Mouse (Mus musculus) erythroblast, embryonic 14.5 days (primary cell): ENCODE data around the gene Ddo.

ENCODE experiments used
- GATA1 ChIP-seq: IDR thresholded peaks from 2 replicates; pipeline ENCODE4 v1.6.1; 2012; ENCODE audit warnings: low read length, inconsistent platforms, mixed read lengths
- TAL1 ChIP-seq: IDR thresholded peaks from 3 replicates; pipeline ENCODE4 v1.6.1; 2012; ENCODE audit warnings: low read length, inconsistent platforms, mixed read lengths

DNA sequence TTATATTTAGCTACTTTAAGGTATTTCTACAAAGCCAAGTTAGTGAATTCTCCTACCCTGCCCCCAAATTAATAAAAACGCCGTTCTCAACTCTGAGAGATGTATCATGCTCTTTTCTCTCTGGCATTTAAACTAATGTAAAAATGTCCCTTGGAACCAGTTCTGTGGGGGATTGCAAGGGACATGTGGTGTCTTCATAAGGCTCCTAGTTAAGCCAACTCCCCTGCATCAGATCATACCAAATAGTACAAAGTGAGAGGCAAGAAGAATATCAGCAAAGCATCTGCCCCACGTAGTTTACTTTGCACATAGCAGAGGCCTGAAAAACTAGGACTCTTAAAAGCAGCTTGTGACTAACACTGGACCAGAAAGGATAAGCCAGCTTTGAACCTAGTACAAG, 86.9 kb downstream of the Ddo start:
- TF ChIP-seq GATA1 (no peak), TAL1 (no peak)
